In genomic region chr2:173784884-173785283, GRCm38 (mm10) we compare ENCODE assay signal across 21 mouse cellular contexts. TPM values are rescaled to one million over a fixed set of nuclear protein-coding genes. Genes with fewer than 3 reads are reported as not detected.
DNase-seq lines count a peak whose midpoint lies in the region; ATAC-seq and TF ChIP-seq lines count a peak whose summit lies in the region.
"Had no signal": no experiment of that assay in that cellular context is flagged by ENCODE, and none has a peak within 500 bp of the region (broad histone marks: within the 10 kb centered on the region; RNA-seq: fewer than 3 reads in every experiment).

No protein-coding gene starts in this region.

- ATAC-seq in liver, embryonic 14.5 days (ENCODE audit: insufficient read depth) = 0 out of 2 replicates have a peak, but pooled peaks have one; percentile 8
- no peak for ATAC-seq in liver, embryonic 12.5 days
- ATAC-seq: activated CD4-positive, CD25-positive, alpha-beta regulatory T cell, adult 4 months; CD4-positive, CD25-positive, alpha-beta regulatory T cell, adult 4 months; forebrain, embryonic 15.5 days; hindbrain, postnatal 0 days had no signal

- no peak for TF ChIP-seq CTCF in liver, embryonic 14.5 days (IDR thresholded peaks at IDR 0.05; ENCODE audit: low read depth)
- TF ChIP-seq CTCF in bone marrow, adult 2 months (IDR thresholded peaks at IDR 0.05; ENCODE audit: control insufficient read depth, insufficient read depth, low read length) = no peak

- peaks cover 0 to 2% of the 10 kb centered on the region in 2 experiments; a peak in 1 of 4 replicates for H3K4me1 ChIP-seq in liver, embryonic 14.5 days (replicated peaks; ENCODE audit: control insufficient read depth in 2 of 2, insufficient read depth in 2 of 2, low read length in 1 of 2)
- H3K4me1 ChIP-seq in liver, embryonic 12.5 days = peaks cover 5% of the 10 kb centered on the region; the same call in 1 of the 2 replicates
- H3K4me1 ChIP-seq in bone marrow, adult 2 months (ENCODE audit: control insufficient read depth, insufficient read depth, low read length) = peaks cover 3% of the 10 kb centered on the region
- H3K4me1 ChIP-seq in limb, embryonic 10.5 days = peaks cover 31% of the 10 kb centered on the region

- H3K4me2 ChIP-seq in liver, embryonic 14.5 days (ENCODE audit: low read depth) = no peak overlapping the region
- H3K4me2 ChIP-seq in liver, embryonic 12.5 days = no peak overlapping the region
- H3K4me2 ChIP-seq: forebrain, embryonic 15.5 days; heart, embryonic 12.5 days; hindbrain, embryonic 12.5 days had no signal

- TF ChIP-seq EP300 in liver, embryonic 14.5 days (IDR thresholded peaks at IDR 0.05; ENCODE audit: low read depth) = no peak

- no peak overlapping the region for H3K27ac ChIP-seq in liver, embryonic 14.5 days
- no peak overlapping the region for H3K27ac ChIP-seq in liver, embryonic 12.5 days
- H3K27ac ChIP-seq in bone marrow, adult 2 months (ENCODE audit: control insufficient read depth, insufficient read depth, low read depth, low read length, poor library complexity) = peak overlapping the region; percentile 76
- peak overlapping the region; percentile 46; the same call in 1 of the 2 replicates for H3K27ac ChIP-seq in limb, embryonic 10.5 days
- H3K27ac ChIP-seq: forebrain, embryonic 15.5 days; hindbrain, embryonic 12.5 days; hindbrain, postnatal 0 days had no signal

- WGBS in liver, embryonic 14.5 days (ENCODE audit: insufficient replicate concordance) = 41% methylated on average over 6 of the region's 6 CpGs
- WGBS in liver, embryonic 12.5 days (ENCODE audit: insufficient replicate concordance) = 47% methylated on average over 6 of the region's 6 CpGs
- WGBS in bone marrow, adult 2 months = 53% methylated on average over 6 of the region's 6 CpGs
- whole genome bisulfite sequencing in limb, embryonic 10.5 days = 81% methylated on average over 6 of the region's 6 CpGs

- H3K4me3 ChIP-seq in liver, embryonic 14.5 days (ENCODE audit: insufficient read depth in 1 of 2, low read depth in 2 of 2, low read length in 2 of 2) = no peak overlapping the region
- no peak overlapping the region for H3K4me3 ChIP-seq in liver, embryonic 12.5 days
- no peak overlapping the region for H3K4me3 ChIP-seq in bone marrow, adult 2 months (replicated peaks; ENCODE audit: control insufficient read depth, low read depth, low read length)
- no peak overlapping the region for H3K4me3 ChIP-seq in limb, embryonic 10.5 days
- H3K4me3 ChIP-seq: forebrain, embryonic 15.5 days; heart, embryonic 12.5 days; hindbrain, embryonic 12.5 days had no signal

- H3K9me3 ChIP-seq in liver, embryonic 14.5 days (ENCODE audit: control insufficient read depth, low read length) = no peaks in the 10 kb centered on the region
- H3K9me3 ChIP-seq in liver, embryonic 12.5 days (replicated peaks) = no peaks in the 10 kb centered on the region
- no peaks in the 10 kb centered on the region for H3K9me3 ChIP-seq in limb, embryonic 10.5 days (replicated peaks)
- H3K9me3 ChIP-seq: heart, embryonic 12.5 days had no signal

- TF ChIP-seq POLR2A in bone marrow, adult 2 months (IDR thresholded peaks at IDR 0.05; ENCODE audit: borderline replicate concordance, control insufficient read depth, low read depth, low read length) = no peak

- no peaks in the 10 kb centered on the region for H3K27me3 ChIP-seq in liver, embryonic 14.5 days (ENCODE audit: control insufficient read depth, insufficient read depth, low read length)
- no peaks in the 10 kb centered on the region for H3K27me3 ChIP-seq in liver, embryonic 12.5 days (replicated peaks)
- H3K27me3 ChIP-seq in limb, embryonic 10.5 days (ENCODE audit: low read depth, poor library complexity, severe bottlenecking) = no peaks in the 10 kb centered on the region
- H3K27me3 ChIP-seq: forebrain, embryonic 15.5 days; heart, embryonic 12.5 days; hindbrain, embryonic 12.5 days had no signal

- DNase-seq in liver, embryonic 14.5 days (ENCODE audit: low read depth in 3 of 3, low spot score in 3 of 3) = no peak
- peak; percentile 53 for DNase-seq in 416B (ENCODE audit: low read depth)
- no peak for DNase-seq in limb, embryonic 10.5 days (ENCODE audit: low spot score)
- DNase-seq in kidney, postnatal 25 days = no peak
- no peak for DNase-seq in layer of hippocampus, adult 8-10 months (ENCODE audit: low spot score in 2 of 2)
- DNase-seq in urinary bladder, postnatal 4 days (ENCODE audit: low spot score in 2 of 2) = no peak
- DNase-seq: adrenal gland, postnatal 25 days; cerebellum, adult 11 months; cerebellum, adult 8-10 months; cerebellum, postnatal 14 days; gastrocnemius, postnatal 14 days; heart, postnatal 36 days; kidney, adult 11 months had no signal

- H3K9ac ChIP-seq in liver, embryonic 14.5 days (replicated peaks) = no peak overlapping the region
- H3K9ac ChIP-seq in liver, embryonic 12.5 days = no peak overlapping the region
- H3K9ac ChIP-seq: forebrain, embryonic 15.5 days; heart, embryonic 12.5 days; hindbrain, embryonic 12.5 days had no signal

- H3K36me3 ChIP-seq in liver, embryonic 14.5 days (replicated peaks; ENCODE audit: control insufficient read depth, insufficient read depth, low read depth) = no peaks in the 10 kb centered on the region
- H3K36me3 ChIP-seq in liver, embryonic 12.5 days = peaks cover 18% of the 10 kb centered on the region
- peaks cover 25% of the 10 kb centered on the region for H3K36me3 ChIP-seq in limb, embryonic 10.5 days

RNA-seq across cellular contexts. Expression of gene Vapb, which starts 47.6 kb away (rescaled TPM):
- 3.8 and 8.3 TPM in 2 replicates for polyA plus RNA-seq in liver, embryonic 14.5 days (2012; rRNA removed)
- 4.2 and 5.8 TPM in 2 replicates for polyA plus RNA-seq in liver, embryonic 14.5 days (2014; fragmentation: Nextera tagmentation; extraction: Ambion mirVana)
- 7.3 and 8.9 TPM in 2 replicates for polyA plus RNA-seq in liver, embryonic 12.5 days (2016; fragmentation: Nextera tagmentation; extraction: Ambion mirVana)
- polyA plus RNA-seq in bone marrow, adult 2 months (2011; ENCODE audit: insufficient read depth, insufficient read length, low replicate concordance, missing spikeins) = 10.6 and 24.6 TPM in 2 replicates
- polyA plus RNA-seq in limb, embryonic 10.5 days (2016; fragmentation: Nextera tagmentation; extraction: Ambion mirVana) = 7.6 and 9.0 TPM in 2 replicates
- 100 to 1,000 TPM; 111 to 134 (median 121) TPM for total RNA-seq in layer of hippocampus, adult 8-10 months (2022)

Comparison
In these comparisons a context has a peak if more than half of its experiments do, and no peak if none do; other contexts are left out.
1. H3K27ac ChIP-seq: peak in bone marrow, adult 2 months (single experiment) and limb, embryonic 10.5 days (single experiment); none in liver, embryonic 14.5 days (single experiment) and liver, embryonic 12.5 days (single experiment).